Mouse (Mus musculus) ZHBTc4 (cell line): Measurements from ENCODE around the gene Rtbdn.
"Not testable (repeated sequence)": the region's sequence is repeated elsewhere in the genome, so short reads cannot be mapped to it uniquely, and the experiment has no call there.

ENCODE experiments used
- DNase-seq: peaks from one replicate; pipeline ENCODE4 v3.0.0-alpha.2; 2011; ENCODE audit warnings: low read depth, low spot score

The Rtbdn gene

GRCm38 (mm10) chr8:84946528-84947240 is at the start of gene Rtbdn:
Gene Rtbdn (plus strand): TSS chr8:84946991.
- no peak for DNase-seq

- DNase-seq = no peak
Observed at GRCm38 (mm10) chr8:84901071-84901470, 45.7 kb upstream of the Rtbdn start.

GRCm38 (mm10) chr8:84901752-84902151 is 45.0 kb upstream of the Rtbdn start, which contains the start of gene Klf1:
Gene Klf1 (plus strand): TSS chr8:84901928.
- DNase-seq = no peak

- no peak for DNase-seq
Observed at GRCm38 (mm10) chr8:84902367-84902919, 44.3 kb upstream of the Rtbdn start.

GRCm38 (mm10) chr8:84902920-84903661 is 43.7 kb upstream of the Rtbdn start:
- peak; percentile 95 for DNase-seq

GRCm38 (mm10) chr8:84904351-84904750 is 42.4 kb upstream of the Rtbdn start:
- DNase-seq = no peak

- no peak for DNase-seq
Observed at GRCm38 (mm10) chr8:84907037-84907436, 39.8 kb upstream of the Rtbdn start.

- DNase-seq = no peak
Observed at GRCm38 (mm10) chr8:84907493-84907892, 39.3 kb upstream of the Rtbdn start.

GRCm38 (mm10) chr8:84907979-84908378 is 38.8 kb upstream of the Rtbdn start:
- DNase-seq = not testable (repeated sequence)

GRCm38 (mm10) chr8:84908421-84909161 is 38.2 kb upstream of the Rtbdn start, which contains the start of gene Dnase2a:
Gene Dnase2a (plus strand): TSS chr8:84908560.
- peak; percentile 99 for DNase-seq

- no peak for DNase-seq
Observed at GRCm38 (mm10) chr8:84909162-84909767, 37.5 kb upstream of the Rtbdn start.

GRCm38 (mm10) chr8:84909949-84910348 is 36.8 kb upstream of the Rtbdn start:
- DNase-seq = no peak

GRCm38 (mm10) chr8:84910551-84910950 is 36.2 kb upstream of the Rtbdn start:
- no peak for DNase-seq

- no peak for DNase-seq
Observed at GRCm38 (mm10) chr8:84911854-84912253, 34.9 kb upstream of the Rtbdn start.

- DNase-seq = no peak
Observed at GRCm38 (mm10) chr8:84912391-84912790, 34.4 kb upstream of the Rtbdn start.

GRCm38 (mm10) chr8:84912895-84913501 is 33.8 kb upstream of the Rtbdn start:
- peak; percentile 96 for DNase-seq

- peak; percentile 60 for DNase-seq
Observed at GRCm38 (mm10) chr8:84913502-84913900, 33.3 kb upstream of the Rtbdn start.

- DNase-seq = peak; percentile 95
Observed at GRCm38 (mm10) chr8:84913960-84914359, 32.8 kb upstream of the Rtbdn start.

- DNase-seq = peak; percentile 99
Observed at GRCm38 (mm10) chr8:84915269-84915668, 31.5 kb upstream of the Rtbdn start.

GRCm38 (mm10) chr8:84917781-84918180 is 29.0 kb upstream of the Rtbdn start:
- DNase-seq = peak; percentile 67

- DNase-seq = peak; percentile 66
Observed at GRCm38 (mm10) chr8:84918646-84919045, 28.1 kb upstream of the Rtbdn start.
